Mouse (Mus musculus) hindbrain, embryonic 15.5 days (tissue): Measurements from ENCODE around the gene Prn. TPM values are rescaled to one million over a fixed set of nuclear protein-coding genes. Genes with fewer than 3 reads are reported as not detected.

Experiments used
- ATAC-seq: fragments of 200-750 bp; cut with Nextera tagmentation; 2 replicates; pipeline ENCODE4 v1.8.0; 2017; ENCODE audit warnings: low read depth, moderate number of reproducible peaks, moderate TSS enrichment; ENCODE audit not compliant: low FRiP score
- H3K27ac ChIP-seq: fragments of 300-500 bp; sonication (generic); replicated peaks from 2 replicates; pipeline ENCODE4 v1.5.1; 2015; ENCODE audit warnings: mild to moderate bottlenecking, inconsistent platforms
- H3K27me3 ChIP-seq: fragments of 300-500 bp; sonication (generic); 2 replicates; pipeline ENCODE4 v1.6.1; 2015; ENCODE audit warnings: control low read depth, inconsistent platforms
- H3K36me3 ChIP-seq: fragments of 300-500 bp; sonication (generic); 2 replicates; pipeline ENCODE4 v1.6.1; 2015; ENCODE audit warnings: control low read depth, inconsistent platforms
- H3K4me1 ChIP-seq: fragments of 300-500 bp; sonication (generic); replicated peaks from 2 replicates; pipeline ENCODE4 v1.6.1; 2015; ENCODE audit warnings: control low read depth, inconsistent platforms
- H3K4me2 ChIP-seq: fragments of 300-500 bp; sonication (generic); 2 replicates; pipeline ENCODE4 v1.6.1; 2015; ENCODE audit warnings: moderate library complexity, mild to moderate bottlenecking, inconsistent platforms
- H3K4me3 ChIP-seq: fragments of 300-500 bp; sonication (generic); 2 replicates; pipeline ENCODE4 v1.5.1; 2015; ENCODE audit warnings: mild to moderate bottlenecking, inconsistent platforms
- H3K9ac ChIP-seq: fragments of 300-500 bp; sonication (generic); 2 replicates; pipeline ENCODE4 v1.6.1; 2015; ENCODE audit warnings: inconsistent platforms
- H3K9me3 ChIP-seq: fragments of 300-500 bp; sonication (generic); 2 replicates; pipeline ENCODE4 v1.6.1; 2016; ENCODE audit warnings: control low read depth, inconsistent platforms
- WGBS: fragments of 180-500 bp; shearing (Covaris S2); methylation state at CpG from one replicate; pipeline ENCODE4 v1.1.7; 2015; 5-methylcytosine and 5-hydroxymethylcytosine counted together
- polyA plus RNA-seq: library from polyadenylated mRNA; unstranded; fragments of >200 nt; fragmentation: Nextera tagmentation; extraction: Ambion mirVana; gene quantifications from 2 replicates; pipeline ENCODE4 v1.2.1, GENCODE M21; 2015

The Prn gene
- not detected in 2 replicates for polyA plus RNA-seq

DNA sequence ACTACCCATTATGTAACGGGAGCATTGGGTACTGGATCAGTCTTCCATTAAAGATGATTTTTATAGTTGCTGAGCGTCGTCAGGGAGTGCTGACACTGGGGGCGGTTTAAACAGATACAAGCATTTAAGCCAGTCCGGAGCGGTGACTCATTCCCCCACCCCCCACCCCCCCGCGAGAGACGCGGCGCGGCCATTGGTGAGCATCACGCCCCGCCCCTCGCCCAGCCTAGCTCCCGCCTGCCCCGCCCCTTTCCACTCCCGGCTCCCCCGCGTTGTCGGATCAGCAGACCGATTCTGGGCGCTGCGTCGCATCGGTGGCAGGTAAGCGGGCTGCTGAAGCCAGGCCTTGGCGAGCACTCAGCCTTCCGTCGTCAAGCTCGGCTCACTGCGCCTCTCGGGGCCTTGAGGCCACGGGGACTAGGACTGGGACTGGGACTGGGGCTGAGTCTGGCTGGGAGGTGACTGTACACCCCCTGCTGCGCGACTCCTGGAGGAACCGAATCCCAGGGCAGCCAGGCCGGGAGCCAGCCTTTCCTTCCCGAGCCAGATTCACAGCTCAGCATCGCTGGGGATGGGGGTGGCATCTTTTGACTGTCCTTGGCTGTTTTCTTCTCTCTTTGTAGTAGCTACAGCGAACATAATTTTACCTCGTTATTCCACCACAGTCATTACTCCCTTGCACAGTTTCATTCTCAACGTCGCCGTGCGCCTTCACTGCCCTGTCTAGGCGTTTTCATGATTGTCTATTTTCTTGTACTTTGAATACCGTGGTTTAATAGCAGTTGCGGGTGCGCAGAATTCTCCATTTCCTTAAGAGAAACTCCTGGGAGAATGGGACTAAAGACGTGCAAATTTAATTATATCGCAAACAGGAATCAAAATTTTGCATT, at the start of gene Prn, which contains the start of gene Prnp:
Gene Prn, plus strand, starts transcription at position 275 of the 890 bp plus-strand sequence.
Gene Prnp, plus strand, starts transcription at position 246 of the 890 bp plus-strand sequence.
- Histone ChIP-seq H3K9ac (peak within 1 kb of the TSS; percentile 97), H3K36me3 (no peaks in the 10 kb centered on the region), H3K27me3 (no peaks in the 10 kb centered on the region), H3K4me3 (peak within 1 kb of the TSS; percentile 88), H3K9me3 (no peaks in the 10 kb centered on the region), H3K4me2 (peak within 1 kb of the TSS; percentile 63), H3K4me1 (peaks cover 32% of the 10 kb centered on the region), H3K27ac (peak within 1 kb of the TSS; percentile 98)
- 3% methylated on average over 52 of the region's 52 CpGs for WGBS
- peak; percentile 95 for ATAC-seq

DNA sequence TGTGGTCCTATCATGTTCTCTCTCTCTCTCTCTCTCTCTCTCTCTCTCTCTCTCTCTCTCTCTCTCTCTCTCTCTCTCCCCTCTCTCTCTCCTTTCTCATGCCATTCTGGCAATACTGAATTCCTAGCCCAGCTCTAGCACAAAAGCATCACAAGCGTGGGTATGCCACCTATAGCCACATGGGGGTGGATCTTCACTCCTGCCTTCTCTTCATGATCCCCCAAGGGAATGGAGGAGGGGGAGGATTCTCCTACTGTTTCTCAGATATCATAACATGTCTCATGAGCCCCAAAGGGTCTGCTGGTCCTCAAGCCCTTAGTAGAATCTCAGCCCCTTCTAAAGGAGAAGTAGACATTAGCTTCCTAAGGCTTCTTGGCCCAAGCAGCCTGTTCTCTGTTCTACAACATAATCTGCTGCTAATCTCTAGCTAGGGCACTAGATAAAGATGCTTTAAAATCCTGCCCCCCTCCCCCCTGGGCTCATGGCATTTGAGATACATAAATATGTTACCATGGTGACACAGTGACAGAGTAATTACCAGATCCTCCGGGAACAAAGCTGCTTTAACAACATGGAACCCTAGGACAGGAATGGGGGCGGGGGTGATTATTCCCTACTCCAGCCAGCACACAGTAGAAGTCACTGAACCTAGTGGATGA, 47.0 kb upstream of the Prn start:
- Histone ChIP-seq H3K4me1 (peaks cover 6% of the 10 kb centered on the region; the same call in 1 of the 2 replicates), H3K27me3 (no peaks in the 10 kb centered on the region), H3K36me3 (no peaks in the 10 kb centered on the region), H3K4me2 (no peak overlapping the region), H3K27ac (peak overlapping the region; percentile 25; the same call in 1 of the 2 replicates), H3K4me3 (no peak overlapping the region), H3K9me3 (no peaks in the 10 kb centered on the region), H3K9ac (no peak overlapping the region)
- peak; percentile 79; the same call in 1 of the 2 replicates for ATAC-seq
- WGBS = 30% methylated on average over 3 of the region's 3 CpGs

DNA sequence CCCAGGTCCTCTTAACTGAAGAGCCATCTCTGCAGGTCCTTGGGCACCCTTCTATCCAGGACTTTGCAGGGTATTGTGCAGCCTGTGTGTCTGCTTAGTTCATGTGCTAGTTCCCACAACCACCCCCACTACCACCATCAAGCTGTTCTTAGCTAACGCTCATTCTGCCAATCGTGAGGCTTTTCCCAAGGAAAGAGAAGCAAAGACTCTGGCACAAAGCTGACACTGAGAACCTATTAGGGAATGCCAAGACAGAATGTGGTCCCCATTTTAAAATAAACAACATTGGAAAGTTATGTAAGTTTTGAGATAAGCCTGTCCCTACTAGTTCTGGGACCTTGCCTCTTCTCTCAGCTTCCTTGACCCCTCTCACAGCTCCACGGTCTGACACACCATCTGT, 46.3 kb upstream of the Prn start:
- Histone ChIP-seq H3K36me3 (no peaks in the 10 kb centered on the region), H3K9me3 (no peaks in the 10 kb centered on the region), H3K4me3 (no peak overlapping the region), H3K27ac (no peak overlapping the region), H3K27me3 (no peaks in the 10 kb centered on the region), H3K4me1 (peaks cover 6% of the 10 kb centered on the region; the same call in 1 of the 2 replicates), H3K9ac (no peak overlapping the region), H3K4me2 (no peak overlapping the region)
- WGBS = 82% methylated on average over 3 of the region's 3 CpGs
- ATAC-seq = no peak

DNA sequence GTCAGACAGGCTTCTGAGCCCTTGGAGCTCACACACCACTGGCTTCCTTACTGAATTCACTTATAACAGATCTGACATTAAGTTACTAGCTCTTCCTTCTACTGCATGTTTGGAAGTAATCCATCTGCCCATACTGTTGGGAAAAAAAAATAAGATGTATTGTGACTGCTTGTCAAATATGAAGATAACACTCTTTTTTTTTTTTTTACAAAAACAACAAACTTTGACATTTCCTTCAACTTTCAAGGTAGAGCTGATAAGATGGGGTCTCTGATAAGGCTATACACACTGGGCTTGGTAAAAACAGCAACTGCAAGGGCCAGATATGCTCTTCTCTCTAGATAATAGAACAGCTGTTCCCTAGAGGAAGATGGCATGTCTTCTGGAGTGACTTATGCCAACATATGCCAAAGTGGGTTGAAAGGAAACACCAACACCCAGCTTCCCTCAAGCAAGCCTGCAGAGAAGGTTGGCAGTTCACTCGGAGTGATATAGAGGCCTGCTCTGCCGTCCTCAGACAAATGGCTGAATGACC, 45.4 kb upstream of the Prn start:
- no peaks in the 10 kb centered on the region for H3K36me3 ChIP-seq
- no peak overlapping the region for H3K4me2 ChIP-seq
- H3K4me1 ChIP-seq = peaks cover 6% of the 10 kb centered on the region; the same call in 1 of the 2 replicates
- no peak overlapping the region for H3K4me3 ChIP-seq
- ATAC-seq = no peak
- no peak overlapping the region for H3K9ac ChIP-seq
- no peak overlapping the region for H3K27ac ChIP-seq
- H3K9me3 ChIP-seq = no peaks in the 10 kb centered on the region
- H3K27me3 ChIP-seq = no peaks in the 10 kb centered on the region
- WGBS = 95% methylated on average over 2 of the region's 2 CpGs

DNA sequence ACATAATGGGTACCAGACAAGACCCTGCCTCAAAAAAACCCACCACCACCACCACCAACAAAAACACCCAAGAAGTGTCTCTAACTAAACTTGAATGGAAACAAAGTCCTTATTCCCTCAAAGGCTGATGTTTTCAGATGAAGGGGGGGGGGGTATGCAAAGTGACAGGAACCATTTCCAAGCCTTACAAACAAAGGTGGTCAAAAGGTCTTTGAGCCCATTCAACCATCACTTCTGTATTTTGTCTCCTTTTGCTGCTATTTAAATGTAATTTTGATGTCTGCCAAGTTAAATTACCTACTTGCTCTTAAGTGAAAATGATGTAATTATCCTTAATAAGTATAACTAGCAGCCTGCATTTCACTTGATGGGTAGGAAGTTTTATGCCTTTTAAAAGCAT, 43.1 kb upstream of the Prn start:
- ATAC-seq = no peak
- Histone ChIP-seq H3K9ac (no peak overlapping the region), H3K4me3 (no peak overlapping the region), H3K9me3 (no peaks in the 10 kb centered on the region), H3K27ac (no peak overlapping the region), H3K4me2 (no peak overlapping the region), H3K36me3 (no peaks in the 10 kb centered on the region), H3K27me3 (no peaks in the 10 kb centered on the region), H3K4me1 (peaks cover 6% of the 10 kb centered on the region; the same call in 1 of the 2 replicates)

DNA sequence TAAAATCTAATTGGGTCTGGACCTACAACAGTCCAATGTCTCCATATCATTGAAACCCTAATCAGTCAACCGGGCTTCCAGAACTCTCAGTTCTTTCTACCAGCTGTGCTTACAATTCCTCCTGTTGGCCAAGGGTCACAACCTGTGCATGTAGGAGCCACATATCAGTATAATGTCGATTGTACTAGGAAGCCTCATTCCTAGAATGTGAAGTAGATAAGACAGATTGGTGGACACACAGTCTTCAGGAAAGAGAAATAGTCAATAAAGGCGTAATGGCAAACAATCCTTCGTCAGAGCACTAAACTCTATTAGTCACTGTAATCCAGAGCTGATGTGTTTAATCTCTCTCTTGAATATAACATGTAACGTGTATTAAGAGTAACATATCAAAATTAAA, 40.8 kb upstream of the Prn start:
- H3K4me2 ChIP-seq = no peak overlapping the region
- H3K9ac ChIP-seq = no peak overlapping the region
- no peak overlapping the region for H3K27ac ChIP-seq
- no peaks in the 10 kb centered on the region for H3K4me1 ChIP-seq
- H3K36me3 ChIP-seq = no peaks in the 10 kb centered on the region
- WGBS = 93% methylated on average over 5 of the region's 5 CpGs
- no peak for ATAC-seq
- no peak overlapping the region for H3K4me3 ChIP-seq
- no peaks in the 10 kb centered on the region for H3K9me3 ChIP-seq
- no peaks in the 10 kb centered on the region for H3K27me3 ChIP-seq

DNA sequence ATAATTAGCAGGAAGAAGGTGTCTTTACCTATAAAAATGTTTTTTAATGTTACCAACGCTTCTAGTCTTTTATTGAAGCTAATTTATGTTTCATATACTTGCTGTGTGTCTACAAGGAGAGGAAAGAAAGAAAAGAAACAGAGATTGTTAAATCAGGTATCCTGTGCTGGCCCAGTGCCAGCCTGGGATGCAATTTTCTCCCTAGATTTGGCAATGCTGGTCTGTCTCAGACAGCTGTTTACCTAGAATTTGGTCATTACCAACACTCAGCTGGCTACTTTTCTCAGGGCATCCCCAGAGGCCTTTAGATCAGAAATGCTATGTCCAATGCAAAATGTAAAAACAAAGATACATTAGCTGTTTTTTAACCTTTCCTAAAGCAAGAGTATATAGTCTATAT, 36.4 kb upstream of the Prn start:
- Histone ChIP-seq H3K9me3 (no peaks in the 10 kb centered on the region), H3K9ac (no peak overlapping the region), H3K27ac (no peak overlapping the region), H3K4me2 (no peak overlapping the region), H3K4me3 (no peak overlapping the region), H3K4me1 (no peaks in the 10 kb centered on the region), H3K27me3 (no peaks in the 10 kb centered on the region), H3K36me3 (no peaks in the 10 kb centered on the region)
- no peak for ATAC-seq
- 73% methylated on average over 1 of the region's 1 CpGs for WGBS

DNA sequence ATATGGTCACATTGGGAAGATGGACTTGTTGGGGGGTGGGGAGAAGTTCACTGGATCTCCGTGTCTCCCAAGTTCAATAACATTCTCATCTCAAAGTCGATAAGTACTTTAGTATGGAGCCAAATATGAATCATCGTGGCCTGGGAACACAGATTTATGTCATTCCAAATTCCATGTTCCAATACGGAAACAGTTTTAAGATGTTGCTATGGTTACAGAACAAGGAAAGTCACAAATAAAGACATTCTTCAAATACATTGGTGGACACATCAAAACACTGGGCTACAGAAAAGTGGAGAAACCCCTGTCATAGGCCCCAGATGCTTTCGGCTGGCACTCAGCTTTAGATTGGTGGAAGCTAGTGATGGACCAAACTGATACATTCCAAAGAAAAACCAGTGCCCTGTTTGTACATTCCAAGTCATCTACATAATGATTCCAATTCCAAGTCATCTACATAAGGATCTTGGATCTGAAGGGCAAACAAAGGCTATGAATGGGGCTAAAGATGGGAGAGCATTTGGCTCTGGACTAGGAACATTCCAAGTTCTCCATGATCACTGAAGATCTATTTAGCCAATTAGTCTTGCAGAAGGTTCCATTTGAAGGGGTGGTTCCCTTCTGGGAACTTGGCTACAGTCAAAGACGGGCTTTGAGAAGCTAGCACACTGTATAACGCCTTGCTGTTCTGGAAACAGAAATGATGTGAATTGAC, 33.0 kb upstream of the Prn start:
- no peaks in the 10 kb centered on the region for H3K9me3 ChIP-seq
- no peak overlapping the region for H3K9ac ChIP-seq

DNA sequence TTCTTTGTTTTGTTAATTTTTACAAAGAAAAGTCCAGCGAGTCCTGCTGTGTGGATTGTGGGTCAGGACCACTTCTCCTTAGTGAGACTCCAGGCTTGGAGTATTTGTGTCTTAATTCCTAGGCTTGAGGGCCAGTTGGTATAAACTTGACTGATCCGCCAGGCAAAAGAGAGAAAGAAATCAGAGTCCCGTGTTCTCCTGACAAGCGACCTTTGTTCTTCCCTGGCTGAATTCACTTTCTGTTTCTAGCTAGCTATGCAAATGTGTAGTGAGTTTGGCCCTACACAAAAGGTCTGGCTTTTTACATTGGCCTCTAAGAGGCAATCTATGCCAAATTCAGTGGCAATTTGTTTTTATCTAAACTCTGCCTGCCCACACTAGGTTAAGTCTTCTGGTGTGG, 28.0 kb upstream of the Prn start:
- Histone ChIP-seq H3K4me1 (peaks cover 9% of the 10 kb centered on the region), H3K4me3 (no peak overlapping the region), H3K9me3 (no peaks in the 10 kb centered on the region), H3K4me2 (no peak overlapping the region), H3K36me3 (no peaks in the 10 kb centered on the region), H3K27me3 (no peaks in the 10 kb centered on the region), H3K27ac (no peak overlapping the region), H3K9ac (no peak overlapping the region)
- 53% methylated on average over 4 of the region's 4 CpGs for WGBS
- ATAC-seq = no peak

More for the DNA sequence above, 33.0 kb upstream of the Prn start:
- Histone ChIP-seq H3K36me3 (no peaks in the 10 kb centered on the region), H3K4me3 (no peak overlapping the region), H3K4me1 (no peaks in the 10 kb centered on the region), H3K27ac (no peak overlapping the region), H3K4me2 (no peak overlapping the region), H3K27me3 (no peaks in the 10 kb centered on the region)
- WGBS = 92% methylated on average over 7 of the region's 7 CpGs
- no peak for ATAC-seq

DNA sequence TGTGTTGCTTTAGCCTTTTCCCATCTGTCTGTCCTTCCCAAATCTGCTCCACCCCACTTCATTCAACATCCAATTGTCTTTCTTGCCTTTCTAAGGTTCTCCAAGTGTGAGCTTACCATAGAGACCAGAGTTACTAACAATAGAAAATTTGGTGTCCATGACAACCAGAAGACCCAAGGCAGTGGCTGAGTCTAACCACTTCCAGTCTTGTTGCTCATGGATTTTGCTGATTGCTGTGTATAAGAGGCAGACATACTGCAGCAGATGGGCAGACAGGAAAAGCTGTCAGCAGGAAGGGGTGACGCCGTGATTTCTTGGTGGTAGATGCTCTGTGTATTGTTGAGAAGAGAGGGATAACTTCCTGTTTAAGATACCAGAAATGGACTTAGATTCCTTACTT, 26.6 kb upstream of the Prn start:
- H3K9me3 ChIP-seq = no peaks in the 10 kb centered on the region
- H3K27me3 ChIP-seq = no peaks in the 10 kb centered on the region
- peaks cover 9% of the 10 kb centered on the region for H3K4me1 ChIP-seq
- H3K4me2 ChIP-seq = no peak overlapping the region
- no peak overlapping the region for H3K27ac ChIP-seq
- no peaks in the 10 kb centered on the region for H3K36me3 ChIP-seq
- ATAC-seq = no peak; the same call in 1 of the 2 replicates
- WGBS = 50% methylated on average over 2 of the region's 2 CpGs
- no peak overlapping the region for H3K9ac ChIP-seq
- no peak overlapping the region for H3K4me3 ChIP-seq

DNA sequence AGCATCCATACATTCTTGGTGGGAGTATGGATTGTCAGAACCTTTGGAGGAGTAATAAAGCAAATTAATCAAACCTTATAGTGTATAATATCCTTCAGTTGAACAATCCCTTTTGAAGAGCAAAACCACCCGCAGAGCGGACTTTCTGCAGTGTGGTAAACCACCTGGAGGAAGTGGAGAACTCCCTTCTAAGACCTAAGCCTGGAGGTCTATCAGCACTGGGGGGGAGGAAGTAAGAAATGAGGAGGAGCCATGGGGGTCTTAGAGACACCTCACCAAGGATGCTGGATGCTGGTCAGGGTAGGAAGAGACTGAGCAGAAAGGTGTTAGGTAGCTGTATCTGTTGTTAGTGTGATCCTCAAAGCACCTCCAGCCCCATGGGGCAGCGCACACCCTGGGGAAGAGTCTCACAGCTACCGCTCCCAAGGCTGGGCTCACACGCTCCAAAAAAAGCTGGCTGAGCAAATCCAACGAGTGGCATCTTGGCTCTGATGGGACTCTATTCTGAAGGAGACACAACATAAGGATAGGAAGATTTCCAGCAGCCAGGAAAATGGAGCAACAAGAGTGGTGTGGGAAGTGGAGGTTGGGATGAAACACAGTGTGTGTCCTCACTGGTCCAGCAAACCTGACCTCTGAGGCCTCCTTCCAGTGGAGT, 23.1 kb upstream of the Prn start:
- Histone ChIP-seq H3K4me2 (no peak overlapping the region), H3K9ac (no peak overlapping the region), H3K36me3 (no peaks in the 10 kb centered on the region), H3K4me1 (peaks cover 9% of the 10 kb centered on the region), H3K27ac (no peak overlapping the region), H3K4me3 (no peak overlapping the region), H3K27me3 (no peaks in the 10 kb centered on the region), H3K9me3 (no peaks in the 10 kb centered on the region)
- 88% methylated on average over 6 of the region's 6 CpGs for WGBS
- ATAC-seq = no peak
